Mouse (Mus musculus) left cerebral cortex, postnatal 4 days (tissue): Measurements from ENCODE around the gene Cdk5r1. TPM values are rescaled to one million over a fixed set of nuclear protein-coding genes. Genes with fewer than 3 reads are reported as not detected.
A peak's percentile ranks its signal among the peaks of the same experiment; 100 is the strongest.

Experiments
- DNase-seq: peaks from one replicate; pipeline ENCODE4 v3.0.0-alpha.2; 2022
- intact Hi-C: fragments of 180-260 bp; cut with DNase I; formaldehyde crosslinking; loops from one replicate; pipeline ENCODE4 v1.15.1; 2025
- total RNA-seq, 2 experiments: library from RNA; stranded (reverse); gene quantifications; 2 replicates each; pipeline ENCODE4 v1.2.3; 2021

The Cdk5r1 gene
- total RNA-seq, 2 experiments from 2014 or later = 380 to 382 TPM

GRCm38 (mm10) chr11:80499550-80499952, 22.7 kb downstream of the Cdk5r1 start:
- DNase-seq = no peak
- intact Hi-C loops = no loop called here

- intact Hi-C loops = no loop called here
- DNase-seq = no peak
Observed at GRCm38 (mm10) chr11:80503281-80503680, 26.5 kb downstream of the Cdk5r1 start.

GRCm38 (mm10) chr11:80503726-80504452, 27.1 kb downstream of the Cdk5r1 start:
- DNase-seq = peak; percentile 94
- intact Hi-C loops = no loop called here

GRCm38 (mm10) chr11:80504519-80505385, 27.9 kb downstream of the Cdk5r1 start:
- intact Hi-C loops = no loop called here
- DNase-seq = no peak

GRCm38 (mm10) chr11:80505581-80505980, 28.8 kb downstream of the Cdk5r1 start:
- no peak for DNase-seq
- intact Hi-C loops = no loop called here

- intact Hi-C loops = no loop called here
- DNase-seq = no peak
Observed at GRCm38 (mm10) chr11:80506483-80506882, 29.7 kb downstream of the Cdk5r1 start.

GRCm38 (mm10) chr11:80507791-80508190, 31.0 kb downstream of the Cdk5r1 start:
- intact Hi-C loops = no loop called here

GRCm38 (mm10) chr11:80508361-80509175, 31.7 kb downstream of the Cdk5r1 start:
- intact Hi-C loops = no loop called here
- DNase-seq = no peak

More at GRCm38 (mm10) chr11:80507791-80508190, 31.0 kb downstream of the Cdk5r1 start:
- DNase-seq = no peak

- no peak for DNase-seq
Observed at GRCm38 (mm10) chr11:80509176-80509506, 32.3 kb downstream of the Cdk5r1 start.

GRCm38 (mm10) chr11:80510124-80510523, 33.3 kb downstream of the Cdk5r1 start:
- no peak for DNase-seq
- intact Hi-C loops = no loop called here

More at GRCm38 (mm10) chr11:80509176-80509506, 32.3 kb downstream of the Cdk5r1 start:
- intact Hi-C loops = no loop called here

- DNase-seq = no peak
- intact Hi-C loops = no loop called here
Observed at GRCm38 (mm10) chr11:80512313-80513056, 35.7 kb downstream of the Cdk5r1 start.

GRCm38 (mm10) chr11:80513796-80514195, 37.0 kb downstream of the Cdk5r1 start:
- no peak for DNase-seq
- intact Hi-C loops = no loop called here

GRCm38 (mm10) chr11:80515346-80515745, 38.5 kb downstream of the Cdk5r1 start:
- intact Hi-C loops = loop anchor here (5.0 kb wide), 1 partner anchor 33 kb away; no protein-coding TSS in a partner anchor
- DNase-seq = no peak

- no peak for DNase-seq
- intact Hi-C loops = loop anchor here (5.0 kb wide), 1 partner anchor 34 kb away; no protein-coding TSS in a partner anchor
Observed at GRCm38 (mm10) chr11:80515895-80516294, 39.1 kb downstream of the Cdk5r1 start.

GRCm38 (mm10) chr11:80518421-80519367, 41.9 kb downstream of the Cdk5r1 start:
- intact Hi-C loops = loop anchor here (5.0 kb wide), 1 partner anchor 36 kb away; no protein-coding TSS in a partner anchor
- peak; percentile 79 for DNase-seq

GRCm38 (mm10) chr11:80521148-80521547, 44.3 kb downstream of the Cdk5r1 start:
- no peak for DNase-seq
- intact Hi-C loops = no loop called here

- DNase-seq = no peak
- intact Hi-C loops = no loop called here
Observed at GRCm38 (mm10) chr11:80522852-80523251, 46.0 kb downstream of the Cdk5r1 start.

GRCm38 (mm10) chr11:80523410-80523809, 46.6 kb downstream of the Cdk5r1 start:
- no peak for DNase-seq
- intact Hi-C loops = no loop called here

- intact Hi-C loops = no loop called here
- no peak for DNase-seq
Observed at GRCm38 (mm10) chr11:80524213-80524612, 47.4 kb downstream of the Cdk5r1 start.
